Mouse (Mus musculus) heart, postnatal 25 days (tissue): ENCODE data around the gene Krtap5-3. TPM values are rescaled to one million over a fixed set of nuclear protein-coding genes. Genes with fewer than 3 reads are reported as not detected.
"Not testable (repeated sequence)": the region's sequence is repeated elsewhere in the genome, so short reads cannot be mapped to it uniquely, and the experiment has no call there.

Experiments
- DNase-seq: peaks from one replicate; pipeline ENCODE4 v3.0.0; 2022; ENCODE audit warnings: low spot score
- intact Hi-C: fragments of 180-260 bp; cut with DNase I; formaldehyde crosslinking; loops from one replicate; pipeline ENCODE4 v1.15.1; 2025
- total RNA-seq, 2 experiments: library from RNA; stranded (reverse); gene quantifications; 2 replicates each; pipeline ENCODE4 v1.2.3; 2021

Gene Krtap5-3
- total RNA-seq = not detected

- intact Hi-C loops = no loop called here
- no peak for DNase-seq
Measured at GRCm38 (mm10) chr7:142201064-142201463, at the start of gene Krtap5-3. Krtap5-3 (plus strand) TSS chr7:142201364.

GRCm38 (mm10) chr7:142152191-142152590, 49.0 kb upstream of the Krtap5-3 start:
- DNase-seq = no peak
- intact Hi-C loops = no loop called here

- intact Hi-C loops = no loop called here
- no peak for DNase-seq
Measured at GRCm38 (mm10) chr7:142155308-142155707, 45.9 kb upstream of the Krtap5-3 start.

GRCm38 (mm10) chr7:142157013-142157412, 44.2 kb upstream of the Krtap5-3 start, which contains the start of gene Gm29735:
Gm29735 (minus strand) TSS chr7:142157113.
- DNase-seq, intact Hi-C loops: not testable (repeated sequence)

- DNase-seq = no peak
- intact Hi-C loops = no loop called here
Measured at GRCm38 (mm10) chr7:142159366-142159765, 41.8 kb upstream of the Krtap5-3 start.

GRCm38 (mm10) chr7:142165639-142166038, 35.5 kb upstream of the Krtap5-3 start, which contains the start of gene Gm4553:
Gm4553 (minus strand) TSS chr7:142165739.
- DNase-seq = not testable (repeated sequence)

GRCm38 (mm10) chr7:142169836-142170235, 31.3 kb upstream of the Krtap5-3 start:
- no peak for DNase-seq
- intact Hi-C loops = no loop called here

More at GRCm38 (mm10) chr7:142165639-142166038, 35.5 kb upstream of the Krtap5-3 start, which contains the start of gene Gm4553:
- intact Hi-C loops = not testable (repeated sequence)

GRCm38 (mm10) chr7:142175905-142176304, 25.3 kb upstream of the Krtap5-3 start, which contains the start of gene Krtap5-2:
Krtap5-2 (minus strand) TSS chr7:142176005.
- intact Hi-C loops, DNase-seq: not testable (repeated sequence)

GRCm38 (mm10) chr7:142178685-142179084, 22.5 kb upstream of the Krtap5-3 start:
- intact Hi-C loops = no loop called here

GRCm38 (mm10) chr7:142181021-142181420, 20.1 kb upstream of the Krtap5-3 start:
- intact Hi-C loops = no loop called here
- no peak for DNase-seq

More at GRCm38 (mm10) chr7:142178685-142179084, 22.5 kb upstream of the Krtap5-3 start:
- DNase-seq = no peak

GRCm38 (mm10) chr7:142188156-142188555, 13.0 kb upstream of the Krtap5-3 start:
- DNase-seq = no peak
- intact Hi-C loops = no loop called here

- no peak for DNase-seq
- intact Hi-C loops = no loop called here
Measured at GRCm38 (mm10) chr7:142190289-142190688, 10.9 kb upstream of the Krtap5-3 start, which contains the start of gene Gm10153. Gm10153 (minus strand) TSS chr7:142190389.

GRCm38 (mm10) chr7:142198748-142199147, 2.4 kb upstream of the Krtap5-3 start:
- intact Hi-C loops = no loop called here
- no peak for DNase-seq

- intact Hi-C loops = no loop called here
- DNase-seq = no peak
Measured at GRCm38 (mm10) chr7:142205488-142205887, 4.3 kb downstream of the Krtap5-3 start.

GRCm38 (mm10) chr7:142206891-142207290, 5.7 kb downstream of the Krtap5-3 start:
- DNase-seq, intact Hi-C loops: not testable (repeated sequence)

GRCm38 (mm10) chr7:142211559-142211958, 10.4 kb downstream of the Krtap5-3 start, which contains the start of gene Gm7579:
Gm7579 (plus strand) TSS chr7:142211859.
- intact Hi-C loops = no loop called here
- DNase-seq = no peak

- DNase-seq, intact Hi-C loops: not testable (repeated sequence)
Measured at GRCm38 (mm10) chr7:142212136-142212535, 11.0 kb downstream of the Krtap5-3 start.

- DNase-seq = no peak
- intact Hi-C loops = no loop called here
Measured at GRCm38 (mm10) chr7:142224518-142224917, 23.4 kb downstream of the Krtap5-3 start.

GRCm38 (mm10) chr7:142229871-142230270, 28.7 kb downstream of the Krtap5-3 start, which contains the start of gene Krtap5-5:
Krtap5-5 (minus strand) TSS chr7:142229971.
- DNase-seq = not testable (repeated sequence)

GRCm38 (mm10) chr7:142231540-142231939, 30.4 kb downstream of the Krtap5-3 start:
- intact Hi-C loops = no loop called here
- DNase-seq = no peak

More at GRCm38 (mm10) chr7:142229871-142230270, 28.7 kb downstream of the Krtap5-3 start, which contains the start of gene Krtap5-5:
- intact Hi-C loops = not testable (repeated sequence)

GRCm38 (mm10) chr7:142240978-142241377, 39.8 kb downstream of the Krtap5-3 start, which contains the start of gene Gm40460:
Gm40460 (minus strand) TSS chr7:142241078.
- DNase-seq = no peak
- intact Hi-C loops = no loop called here
